Mouse (Mus musculus) liver, embryonic 14.5 days (tissue): ENCODE results near the gene Dip2a.

Source experiments
- CTCF ChIP-seq: IDR thresholded peaks from 2 replicates; pipeline ENCODE4 v1.5.1; 2016; ENCODE audit warnings: antibody characterized with exemption, low read depth, control low read depth
- EP300 ChIP-seq: IDR thresholded peaks from 2 replicates; pipeline ENCODE4 v1.6.1; 2016; ENCODE audit warnings: antibody characterized with exemption, low read depth

DNA sequence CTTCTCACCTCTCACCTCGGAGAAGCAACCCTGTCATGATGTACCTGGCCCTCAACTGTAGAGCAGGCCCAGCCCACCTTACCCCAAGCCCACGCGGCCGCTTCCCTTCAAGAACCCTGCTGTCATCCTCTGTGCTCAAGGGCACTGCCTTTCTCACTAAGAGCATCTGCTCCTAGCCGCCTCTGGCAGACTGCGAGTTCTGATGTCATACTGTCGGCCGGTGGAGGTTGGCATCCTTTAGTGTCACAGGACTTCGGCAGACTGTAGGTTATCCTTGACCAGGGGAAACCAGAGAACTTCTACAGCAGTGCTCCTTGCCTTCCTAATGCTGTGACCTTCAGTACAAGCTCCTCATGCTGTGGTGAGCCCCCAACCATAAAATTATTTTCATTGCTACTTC, 46.1 kb upstream of the Dip2a start:
- no peak for TF ChIP-seq CTCF
- TF ChIP-seq EP300: no peak
